Mouse (Mus musculus) brain, embryonic 18.5 days (tissue): ENCODE data around the gene Mmrn1.

Source experiments
- DNase-seq: peaks from one replicate; pipeline ENCODE4 v3.0.0-alpha.2; 2012; ENCODE audit warnings: low read depth, low spot score

Gene Mmrn1

GRCm38 (mm10) chr6:60993386-60994108 is 68.8 kb downstream of the Mmrn1 start:
- DNase-seq: no peak

GRCm38 (mm10) chr6:60994114-60994513 is 69.3 kb downstream of the Mmrn1 start:
- no peak for DNase-seq

- DNase-seq: no peak
Measured at GRCm38 (mm10) chr6:60994521-60994920, 69.7 kb downstream of the Mmrn1 start.

- no peak for DNase-seq
Measured at GRCm38 (mm10) chr6:60995596-60995995, 70.8 kb downstream of the Mmrn1 start.

- no peak for DNase-seq
Measured at GRCm38 (mm10) chr6:60996328-60996727, 71.6 kb downstream of the Mmrn1 start.

GRCm38 (mm10) chr6:61001003-61001790 is 76.4 kb downstream of the Mmrn1 start:
- DNase-seq: no peak

GRCm38 (mm10) chr6:61003916-61004765 is 79.4 kb downstream of the Mmrn1 start:
- DNase-seq: no peak

- no peak for DNase-seq
Measured at GRCm38 (mm10) chr6:61013780-61014179, 89.0 kb downstream of the Mmrn1 start.

- DNase-seq: no peak
Measured at GRCm38 (mm10) chr6:61019689-61020088, 94.9 kb downstream of the Mmrn1 start.

- no peak for DNase-seq
Measured at GRCm38 (mm10) chr6:61020995-61021394, 96.2 kb downstream of the Mmrn1 start.

- DNase-seq: no peak
Measured at GRCm38 (mm10) chr6:61033251-61033650, 108.5 kb downstream of the Mmrn1 start.
